Mouse (Mus musculus): Measurements from ENCODE around the gene Pcbd2.

- TF ChIP-seq POLR2A (IDR thresholded peaks at IDR 0.05; ENCODE audit: extremely low read depth, insufficient read depth, low read length) (no peak), CTCF (IDR thresholded peaks at IDR 0.05; ENCODE audit: extremely low read depth, insufficient read depth, low read length) (no peak)
Measured at GRCm38 (mm10) chr13:55721995-55722394, 5.2 kb upstream of the Pcbd2 start.
